17 mouse cellular contexts compared by ENCODE assay signal in genomic region chr17:80515513-80515912, GRCm38 (mm10).
"Had no signal": no experiment of that assay in that cellular context is flagged by ENCODE, and none has a peak within 500 bp of the region (broad histone marks: within the 10 kb centered on the region; RNA-seq: fewer than 3 reads in every experiment).

No protein-coding gene starts in this region.

- DNase-seq: liver, embryonic 13.5 days; lung, adult 18-20 months; lung, embryonic 14.5 days; lung, postnatal 10 days; lung, postnatal 4 days; right cerebral cortex, postnatal 14 days; thymus, adult 2 months; thymus, postnatal 25 days; thymus, postnatal 4 days had no signal

- ATAC-seq: midbrain, embryonic 13.5 days; midbrain, embryonic 16.5 days had no signal

- H3K36me3 ChIP-seq: liver, embryonic 13.5 days; liver, embryonic 15.5 days; midbrain, embryonic 13.5 days; neural tube, embryonic 12.5 days; stomach, embryonic 15.5 days had no signal

- H3K4me2 ChIP-seq: liver, embryonic 13.5 days; liver, embryonic 15.5 days; lung, embryonic 14.5 days; midbrain, embryonic 11.5 days; midbrain, embryonic 13.5 days; neural tube, embryonic 12.5 days; stomach, embryonic 15.5 days had no signal

- H3K4me3 ChIP-seq: liver, embryonic 13.5 days; liver, embryonic 15.5 days; midbrain, embryonic 13.5 days; myocyte; neural tube, embryonic 12.5 days; stomach, embryonic 15.5 days had no signal

- H3K9me3 ChIP-seq: liver, embryonic 13.5 days; liver, embryonic 15.5 days; midbrain, embryonic 13.5 days; neural tube, embryonic 12.5 days; stomach, embryonic 15.5 days had no signal

- H3K27me3 ChIP-seq: liver, embryonic 13.5 days; liver, embryonic 15.5 days; midbrain, embryonic 13.5 days; neural tube, embryonic 12.5 days; stomach, embryonic 15.5 days had no signal

- H3K9ac ChIP-seq: liver, embryonic 13.5 days; liver, embryonic 15.5 days; lung, embryonic 14.5 days; midbrain, embryonic 13.5 days; neural tube, embryonic 12.5 days; stomach, embryonic 15.5 days had no signal

- H3K4me1 ChIP-seq: midbrain, embryonic 13.5 days; neural tube, embryonic 12.5 days; stomach, embryonic 15.5 days had no signal

- H3K27ac ChIP-seq: liver, embryonic 13.5 days; liver, embryonic 15.5 days; midbrain, embryonic 13.5 days; neural tube, embryonic 12.5 days; stomach, embryonic 15.5 days; stomach, postnatal 0 days had no signal
